In the genomic region with DNA sequence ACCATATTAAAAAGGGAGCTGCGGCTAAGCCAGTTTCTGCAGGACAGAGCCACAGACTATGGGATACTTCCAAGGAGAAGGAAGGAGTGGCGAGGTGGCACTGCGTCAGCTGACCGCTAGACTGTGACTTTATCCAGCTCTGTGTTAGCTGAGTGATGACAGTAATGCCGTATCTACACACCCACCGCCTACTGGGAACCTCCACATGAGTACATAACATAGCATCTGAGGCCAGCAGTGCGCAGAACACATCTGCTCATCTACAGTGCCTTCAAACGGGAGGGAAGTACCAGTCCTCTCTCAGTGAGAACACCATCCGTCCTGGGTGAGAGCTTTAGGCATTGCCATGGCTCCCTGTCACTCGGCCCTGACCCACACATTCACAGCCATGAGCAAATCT, we compare ENCODE assay signal across 18 mouse cellular contexts. TPM values are rescaled to one million over a fixed set of nuclear protein-coding genes. Genes with fewer than 3 reads are reported as not detected.
DNase-seq lines count a peak whose midpoint lies in the region; ATAC-seq lines count a peak whose summit lies in the region.
"Had no signal": no experiment of that assay in that cellular context is flagged by ENCODE, and none has a peak within 500 bp of the region (broad histone marks: within the 10 kb centered on the region; RNA-seq: fewer than 3 reads in every experiment).

No protein-coding gene starts in this region.

- peak; percentile 71 for ATAC-seq in heart, embryonic 14.5 days (ENCODE audit: insufficient number of reproducible peaks, insufficient read depth, low FRiP score, low read depth)
- ATAC-seq in hindbrain, embryonic 16.5 days: 0 out of 2 replicates have a peak, but pooled peaks have one; percentile 40
- ATAC-seq: forebrain, embryonic 14.5 days had no signal

- H3K36me3 ChIP-seq in heart, embryonic 14.5 days (ENCODE audit: control insufficient read depth, insufficient read depth, low read length): peaks cover 73% of the 10 kb centered on the region
- H3K36me3 ChIP-seq in hindbrain, embryonic 16.5 days (ENCODE audit: control insufficient read depth, insufficient read depth, low read length): peaks cover 23% of the 10 kb centered on the region
- H3K36me3 ChIP-seq in hindbrain, embryonic 10.5 days: peaks cover 83% of the 10 kb centered on the region

- H3K4me2 ChIP-seq in heart, embryonic 14.5 days (ENCODE audit: low read length): no peak overlapping the region
- H3K4me2 ChIP-seq in hindbrain, embryonic 16.5 days (ENCODE audit: low read length): no peak overlapping the region
- H3K4me2 ChIP-seq: embryonic facial prominence, embryonic 15.5 days; liver, embryonic 13.5 days; midbrain, embryonic 12.5 days had no signal

- WGBS in heart, embryonic 14.5 days: 52% methylated on average over 10 of the region's 10 CpGs
- WGBS in hindbrain, embryonic 16.5 days: 93% methylated on average over 10 of the region's 10 CpGs
- WGBS in hindbrain, embryonic 10.5 days: 93% methylated on average over 10 of the region's 10 CpGs

- DNase-seq in heart, postnatal 25 days (ENCODE audit: low spot score): no peak
- DNase-seq in hindbrain, embryonic 10.5 days (ENCODE audit: low spot score): no peak
- DNase-seq in CD8-positive naive resting alpha-beta T cell, adult 2 months (ENCODE audit: low read depth in 2 of 2, low spot score in 2 of 2): peak; percentile 45 to 58
- peak; percentile 21 for DNase-seq in induced T-regulatory cell, adult 2 months (ENCODE audit: low read depth)
- DNase-seq in testis, postnatal 10 days (ENCODE audit: low spot score): no peak
- DNase-seq: adrenal gland, postnatal 36 days; cerebellum, adult 9-10 months; gastrocnemius, postnatal 10 days; kidney, adult 11 months; layer of hippocampus, adult 9-11 months; liver, embryonic 13.5 days; lung, adult 2 months; lung, postnatal 14 days had no signal

- H3K4me3 ChIP-seq in heart, embryonic 14.5 days (ENCODE audit: control insufficient read depth in 1 of 2, insufficient read depth in 1 of 2, low read depth in 1 of 2, low read length in 2 of 2): no peak overlapping the region
- H3K4me3 ChIP-seq in hindbrain, embryonic 16.5 days (ENCODE audit: low read length): no peak overlapping the region
- H3K4me3 ChIP-seq in hindbrain, embryonic 10.5 days: no peak overlapping the region
- H3K4me3 ChIP-seq: embryonic facial prominence, embryonic 15.5 days; liver, embryonic 13.5 days; midbrain, embryonic 12.5 days had no signal

- H3K9me3 ChIP-seq in heart, embryonic 14.5 days (ENCODE audit: control insufficient read depth, low read length): no peaks in the 10 kb centered on the region
- H3K9me3 ChIP-seq in hindbrain, embryonic 16.5 days (ENCODE audit: control insufficient read depth, low read length): no peaks in the 10 kb centered on the region
- no peaks in the 10 kb centered on the region for H3K9me3 ChIP-seq in hindbrain, embryonic 10.5 days
- H3K9me3 ChIP-seq: embryonic facial prominence, embryonic 15.5 days; liver, embryonic 13.5 days; midbrain, embryonic 12.5 days had no signal

- H3K27ac ChIP-seq in heart, embryonic 14.5 days (replicated peaks in 1 of 2; ENCODE audit: control insufficient read depth in 1 of 2, insufficient read depth in 1 of 2, low read depth in 2 of 2, low read length in 2 of 2): no peak overlapping the region
- no peak overlapping the region for H3K27ac ChIP-seq in hindbrain, embryonic 16.5 days (ENCODE audit: low read depth, low read length)
- no peak overlapping the region for H3K27ac ChIP-seq in hindbrain, embryonic 10.5 days
- H3K27ac ChIP-seq: embryonic facial prominence, embryonic 15.5 days; liver, embryonic 13.5 days; midbrain, embryonic 12.5 days had no signal

- intact Hi-C loops in heart, postnatal 25 days (cut with DNase I): loop anchor here (5.0 kb wide), 3 partner anchors 83 to 378 kb away; no protein-coding TSS in a partner anchor

- no peak overlapping the region for H3K9ac ChIP-seq in heart, embryonic 14.5 days (ENCODE audit: low read length)
- H3K9ac ChIP-seq in hindbrain, embryonic 16.5 days (ENCODE audit: low read depth, low read length): no peak overlapping the region
- H3K9ac ChIP-seq: embryonic facial prominence, embryonic 15.5 days; liver, embryonic 13.5 days; midbrain, embryonic 12.5 days had no signal

- H3K27me3 ChIP-seq in heart, embryonic 14.5 days (ENCODE audit: control insufficient read depth, insufficient read depth, low read length): no peaks in the 10 kb centered on the region
- H3K27me3 ChIP-seq in hindbrain, embryonic 16.5 days (replicated peaks; ENCODE audit: control insufficient read depth, insufficient read depth, low read length): no peaks in the 10 kb centered on the region
- H3K27me3 ChIP-seq in hindbrain, embryonic 10.5 days (ENCODE audit: insufficient read depth, poor library complexity, severe bottlenecking): no peaks in the 10 kb centered on the region
- H3K27me3 ChIP-seq: embryonic facial prominence, embryonic 15.5 days; liver, embryonic 13.5 days; midbrain, embryonic 12.5 days had no signal

- peaks cover 4 to 8% of the 10 kb centered on the region in 2 experiments; a peak in 3 of 4 replicates for H3K4me1 ChIP-seq in heart, embryonic 14.5 days (ENCODE audit: control insufficient read depth in 2 of 2, insufficient read depth in 2 of 2, low read length in 2 of 2)
- H3K4me1 ChIP-seq in hindbrain, embryonic 16.5 days (ENCODE audit: control insufficient read depth, insufficient read depth, low read depth, low read length): no peaks in the 10 kb centered on the region
- H3K4me1 ChIP-seq in hindbrain, embryonic 10.5 days (replicated peaks): no peaks in the 10 kb centered on the region
- H3K4me1 ChIP-seq: embryonic facial prominence, embryonic 15.5 days; liver, embryonic 13.5 days; midbrain, embryonic 12.5 days had no signal

RNA-seq across cellular contexts. Expression of a gene that starts 32.2 kb away (rescaled TPM):
- polyA plus RNA-seq in heart, embryonic 14.5 days (2014; fragmentation: Nextera tagmentation; extraction: Ambion mirVana): 19.9 and 25.6 TPM in 2 replicates
- total RNA-seq in heart, postnatal 25 days (2021): 10 to 100 TPM; 14.9 to 18.7 TPM
- polyA plus RNA-seq in hindbrain, embryonic 16.5 days (2015; fragmentation: Nextera tagmentation; extraction: Ambion mirVana): 15.2 and 16.0 TPM in 2 replicates
- polyA plus RNA-seq in hindbrain, embryonic 10.5 days (2016; fragmentation: Nextera tagmentation; extraction: Ambion mirVana): 21.0 and 26.4 TPM in 2 replicates

RNA-seq across cellular contexts. Expression of a gene that starts 32.3 kb away (rescaled TPM):
- polyA plus RNA-seq in heart, embryonic 14.5 days (2014; fragmentation: Nextera tagmentation; extraction: Ambion mirVana): 22.0 TPM in 2 replicates
- total RNA-seq in heart, postnatal 25 days (2021): 10 to 100 TPM; 13.2 to 14.9 TPM
- 38.7 and 43.2 TPM in 2 replicates for polyA plus RNA-seq in hindbrain, embryonic 16.5 days (2015; fragmentation: Nextera tagmentation; extraction: Ambion mirVana)
- polyA plus RNA-seq in hindbrain, embryonic 10.5 days (2016; fragmentation: Nextera tagmentation; extraction: Ambion mirVana): 20.7 and 23.6 TPM in 2 replicates

Comparison
In these comparisons a context has a peak if more than half of its experiments do, and no peak if none do; other contexts are left out.
1. DNase-seq: peak in CD8-positive naive resting alpha-beta T cell, adult 2 months (2 of 2) and induced T-regulatory cell, adult 2 months (single experiment); none in heart, postnatal 25 days (single experiment), hindbrain, embryonic 10.5 days (single experiment) and testis, postnatal 10 days (single experiment).